Mouse (Mus musculus) megakaryocyte, adult 5-6 weeks (primary cell): ENCODE measurements around the gene Hgd. TPM values are rescaled to one million over a fixed set of nuclear protein-coding genes. Genes with fewer than 3 reads are reported as not detected.
"Not testable (repeated sequence)": the region's sequence is repeated elsewhere in the genome, so short reads cannot be mapped to it uniquely, and the experiment has no call there.

Source experiments
- ATAC-seq: 2 replicates; pipeline ENCODE4 v1.8.0; 2016; ENCODE audit warnings: mild to moderate bottlenecking, inconsistent platforms; ENCODE audit not compliant: poor library complexity, severe bottlenecking
- total RNA-seq, 2 experiments: library from RNA; stranded (forward) in 1 of 2; stranded (reverse) in 1 of 2; fragments of 153-499, 151-499 nt in 1 of 2; fragments of 221-1000, 200-1000 nt in 1 of 2; gene quantifications; 2 replicates each; pipeline versions ENCODE4 v1.2.3 to v1.2.4; 2015 to 2017

Gene Hgd
- total RNA-seq, 2 experiments from 2014 or later: not detected

- no peak for ATAC-seq
Measured at GRCm38 (mm10) chr16:37626388-37626949, 46.5 kb downstream of the Hgd start.

DNA sequence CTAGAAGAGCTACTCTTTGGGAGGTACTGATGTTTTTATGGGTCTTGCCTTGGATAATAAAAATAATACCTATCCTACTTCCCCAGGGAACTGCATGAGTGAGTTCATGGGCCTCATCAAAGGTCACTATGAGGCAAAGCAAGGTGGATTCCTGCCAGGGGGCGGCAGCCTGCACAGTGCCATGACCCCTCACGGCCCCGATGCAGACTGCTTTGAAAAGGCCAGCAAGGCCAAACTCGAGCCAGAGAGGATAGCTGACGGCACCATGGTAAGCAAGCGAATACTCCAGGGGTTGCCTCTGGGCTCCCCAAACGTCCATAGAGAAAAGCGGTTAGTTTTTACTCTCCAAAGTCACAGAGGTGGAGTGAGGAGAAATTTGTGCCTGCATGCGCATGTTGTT is 48.4 kb downstream of the Hgd start:
- no peak for ATAC-seq

GRCm38 (mm10) chr16:37629011-37629410 is 49.1 kb downstream of the Hgd start:
- no peak for ATAC-seq

GRCm38 (mm10) chr16:37634578-37634977 is 54.6 kb downstream of the Hgd start:
- ATAC-seq: no peak

DNA sequence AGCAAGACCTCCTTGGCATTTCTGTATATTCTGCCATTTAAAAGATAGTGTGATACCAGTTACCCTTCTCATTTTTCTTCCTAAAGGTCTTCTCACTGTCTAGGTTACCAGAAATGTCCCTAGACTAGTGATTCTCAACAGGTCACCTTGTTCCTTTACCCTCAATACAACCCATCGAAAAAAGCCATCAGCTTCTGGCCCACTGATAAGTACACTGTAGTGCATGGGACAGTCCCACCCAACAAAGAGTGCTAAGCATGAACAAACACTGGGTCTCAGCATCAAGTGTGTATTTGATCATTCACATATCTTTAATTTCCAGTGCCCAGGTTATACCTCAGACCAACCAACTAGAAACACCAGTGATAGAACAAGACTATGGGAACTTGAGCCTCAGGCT is 55.1 kb downstream of the Hgd start:
- ATAC-seq: no peak

DNA sequence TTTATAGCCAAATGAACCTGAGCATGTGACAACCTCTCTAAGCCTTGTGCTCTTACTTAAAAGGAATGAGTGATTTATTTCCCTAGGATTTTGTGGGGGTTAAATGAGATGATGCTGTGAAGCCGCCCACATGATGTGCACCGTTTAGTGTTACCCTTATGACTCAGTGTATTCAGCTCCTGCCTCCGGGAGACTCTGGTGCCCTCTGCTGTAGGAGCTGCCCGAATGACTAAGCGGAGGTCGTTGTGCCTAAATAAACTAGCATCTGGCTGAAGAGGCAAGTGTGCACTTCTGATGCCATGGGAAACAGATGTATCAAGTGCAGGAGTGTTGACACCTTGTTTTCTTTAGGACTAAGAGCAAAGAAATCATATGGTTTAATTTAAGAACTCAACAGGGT is 56.2 kb downstream of the Hgd start:
- ATAC-seq: no peak

- ATAC-seq: no peak
Measured at GRCm38 (mm10) chr16:37637802-37638201, 57.8 kb downstream of the Hgd start.

GRCm38 (mm10) chr16:37640522-37640921 is 60.6 kb downstream of the Hgd start:
- ATAC-seq: not testable (repeated sequence)

DNA sequence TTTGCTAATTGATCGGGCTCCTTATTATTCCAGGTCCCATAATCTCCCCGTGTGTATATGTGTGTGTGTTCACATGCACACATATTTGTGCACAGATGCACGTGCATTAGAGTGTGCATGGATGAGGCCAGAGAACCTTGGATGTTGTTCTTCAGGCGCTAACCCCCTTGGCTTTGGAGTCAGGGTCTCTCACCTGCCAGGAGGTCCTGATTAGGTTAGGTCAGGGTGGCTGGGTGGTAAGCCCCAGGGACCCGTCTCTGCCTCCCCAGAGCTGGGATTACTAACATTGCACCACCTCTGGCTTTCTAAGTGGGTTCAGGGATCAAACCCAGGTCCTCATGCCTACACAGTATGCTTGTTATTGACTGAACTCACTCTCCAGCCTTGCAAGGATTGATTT is 64.5 kb downstream of the Hgd start:
- no peak for ATAC-seq

DNA sequence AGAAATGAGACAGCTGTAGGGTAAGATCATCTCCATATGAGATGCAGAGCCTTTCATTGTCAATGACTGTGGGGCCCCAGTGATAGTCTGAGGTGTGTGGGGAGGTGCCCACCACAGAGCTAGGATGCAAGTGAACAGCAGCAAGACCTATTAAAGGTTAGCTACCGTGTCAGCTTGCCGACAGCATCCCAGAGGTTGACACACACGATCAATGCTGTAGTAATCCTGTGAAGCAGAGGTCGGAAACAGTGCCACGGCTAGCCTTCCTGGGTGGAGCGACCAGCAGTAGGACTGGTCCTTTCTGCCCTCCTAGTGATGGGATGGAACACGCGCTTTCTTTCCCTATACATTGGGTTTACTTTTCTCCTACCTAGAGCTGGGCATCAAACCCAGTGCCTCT is 65.3 kb downstream of the Hgd start:
- no peak for ATAC-seq

DNA sequence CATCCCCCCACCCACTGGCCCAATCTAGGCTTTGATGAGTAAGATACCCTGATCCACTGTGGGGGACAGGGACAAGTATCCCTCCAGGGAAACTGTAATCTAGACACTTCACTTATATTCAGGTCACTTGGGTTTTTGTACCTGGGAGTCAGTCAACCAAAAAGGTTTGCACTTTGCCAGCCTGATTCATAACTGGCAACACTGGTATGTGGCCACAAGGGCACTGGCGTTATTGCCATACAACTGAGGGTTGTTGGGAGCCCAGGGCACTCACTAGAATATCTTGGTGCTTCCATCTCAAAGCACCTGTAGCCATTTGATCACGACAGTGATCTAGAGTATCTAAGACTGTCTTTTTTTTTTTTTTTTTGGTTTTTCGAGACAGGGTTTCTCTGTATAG is 65.8 kb downstream of the Hgd start:
- no peak for ATAC-seq

GRCm38 (mm10) chr16:37647067-37647466 is 67.1 kb downstream of the Hgd start:
- no peak for ATAC-seq

- no peak for ATAC-seq
Measured at GRCm38 (mm10) chr16:37647936-37648335, 68.0 kb downstream of the Hgd start.

DNA sequence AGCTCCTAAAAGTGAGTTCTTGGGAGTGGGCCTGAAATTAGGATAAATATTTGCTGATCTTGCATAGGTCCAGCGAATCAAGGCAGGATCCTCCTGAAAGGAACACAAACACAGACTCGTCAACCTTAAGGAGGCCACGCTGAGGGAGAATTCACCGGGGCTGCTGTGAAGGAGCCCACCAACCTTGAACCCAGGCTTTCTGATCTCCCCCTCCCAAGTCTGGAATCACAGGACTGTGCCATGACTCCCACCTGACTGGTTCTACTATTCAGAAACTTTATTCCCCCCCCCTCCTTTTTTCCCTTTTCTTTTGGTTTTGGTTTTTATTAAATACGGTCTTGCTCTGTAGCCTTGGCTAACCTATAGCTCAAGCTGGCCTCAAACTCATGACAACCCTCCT is 69.1 kb downstream of the Hgd start:
- no peak for ATAC-seq

DNA sequence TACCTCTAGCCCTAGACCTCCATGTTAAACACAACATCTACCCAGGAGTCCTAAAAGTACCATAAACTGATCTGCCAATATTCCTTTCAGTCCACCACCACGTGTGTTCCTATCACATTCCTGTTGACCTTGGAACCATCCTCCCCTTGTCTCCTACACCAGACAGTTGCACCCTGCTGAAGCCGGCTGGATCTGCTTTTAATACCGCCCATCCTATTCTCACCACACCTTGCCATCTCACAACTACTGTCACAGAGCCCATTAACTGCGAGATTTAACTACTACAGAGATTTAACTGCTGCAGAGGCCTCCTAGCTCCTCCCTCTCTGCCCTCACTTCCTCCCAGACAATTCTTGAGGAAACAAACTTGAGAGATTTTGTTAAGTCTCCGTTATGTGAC is 71.5 kb downstream of the Hgd start:
- ATAC-seq: no peak

DNA sequence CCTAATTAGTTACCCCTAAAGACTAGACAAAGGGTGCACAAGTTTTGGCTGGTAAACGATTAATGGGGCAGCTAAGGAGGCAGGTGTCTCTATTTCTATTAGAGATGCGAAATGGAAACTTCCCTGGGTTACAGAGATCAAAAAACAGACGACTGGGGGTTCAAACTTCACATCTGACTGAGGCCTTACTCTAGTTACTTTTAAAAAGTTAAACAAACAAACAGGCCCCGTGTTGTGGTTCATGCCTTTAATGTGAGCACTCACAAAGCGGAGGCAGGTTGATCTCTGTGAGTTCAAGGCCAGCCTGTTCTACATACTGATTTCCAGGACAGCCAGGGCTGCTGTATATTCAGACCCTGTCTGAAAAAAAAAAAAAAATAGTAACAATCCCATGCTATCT is 72.7 kb downstream of the Hgd start:
- no peak for ATAC-seq

GRCm38 (mm10) chr16:37653058-37653457 is 73.1 kb downstream of the Hgd start:
- no peak for ATAC-seq

DNA sequence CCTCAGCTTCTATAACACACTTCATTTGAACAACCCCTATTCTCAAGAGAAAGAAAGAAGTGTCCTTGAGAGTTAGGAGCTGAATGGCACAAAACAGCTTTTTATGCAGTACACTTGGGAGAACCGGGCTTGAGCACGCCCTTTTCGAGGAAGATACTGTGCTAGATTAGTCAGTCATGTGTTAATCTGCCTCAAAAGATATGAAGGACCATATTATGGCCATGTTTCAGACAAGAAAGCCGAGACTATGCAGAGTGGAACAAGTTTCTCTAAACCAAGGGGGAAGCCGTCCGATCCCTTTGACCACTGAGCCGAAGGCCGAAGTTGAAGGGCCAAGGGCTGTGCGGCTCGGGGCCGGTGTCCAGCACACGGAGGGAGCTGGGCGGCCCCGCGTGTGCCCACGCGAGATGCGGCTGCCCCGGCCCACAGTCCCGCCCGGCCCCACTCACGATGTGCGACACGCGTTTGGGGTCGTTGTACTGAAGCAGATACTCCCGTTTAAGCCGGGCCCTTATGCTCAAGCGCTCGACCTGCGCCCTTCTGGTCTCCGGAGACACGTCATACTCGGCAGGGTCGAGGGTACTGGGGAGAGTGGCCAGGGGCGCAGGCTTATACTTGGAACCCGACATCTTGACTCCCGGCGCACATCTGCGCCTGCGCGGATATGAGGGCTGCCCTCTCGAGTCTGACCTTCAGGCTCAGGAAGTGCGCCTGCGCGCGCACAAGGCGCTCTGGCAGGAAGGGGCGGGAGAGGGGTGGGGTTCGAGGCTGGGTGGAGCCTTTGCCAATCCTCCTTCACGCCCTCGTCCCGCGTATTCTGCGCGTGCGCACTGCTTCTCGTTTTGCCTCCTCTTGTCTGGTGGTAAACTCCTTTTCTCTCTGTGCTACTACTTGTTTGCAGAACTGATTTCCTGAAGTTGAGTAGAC is 74.0 kb downstream of the Hgd start, which contains the start of gene Ndufb4:
Ndufb4 (minus strand) TSS at position 723 of the 927 bp plus-strand sequence.
- ATAC-seq: peak; percentile 98

DNA sequence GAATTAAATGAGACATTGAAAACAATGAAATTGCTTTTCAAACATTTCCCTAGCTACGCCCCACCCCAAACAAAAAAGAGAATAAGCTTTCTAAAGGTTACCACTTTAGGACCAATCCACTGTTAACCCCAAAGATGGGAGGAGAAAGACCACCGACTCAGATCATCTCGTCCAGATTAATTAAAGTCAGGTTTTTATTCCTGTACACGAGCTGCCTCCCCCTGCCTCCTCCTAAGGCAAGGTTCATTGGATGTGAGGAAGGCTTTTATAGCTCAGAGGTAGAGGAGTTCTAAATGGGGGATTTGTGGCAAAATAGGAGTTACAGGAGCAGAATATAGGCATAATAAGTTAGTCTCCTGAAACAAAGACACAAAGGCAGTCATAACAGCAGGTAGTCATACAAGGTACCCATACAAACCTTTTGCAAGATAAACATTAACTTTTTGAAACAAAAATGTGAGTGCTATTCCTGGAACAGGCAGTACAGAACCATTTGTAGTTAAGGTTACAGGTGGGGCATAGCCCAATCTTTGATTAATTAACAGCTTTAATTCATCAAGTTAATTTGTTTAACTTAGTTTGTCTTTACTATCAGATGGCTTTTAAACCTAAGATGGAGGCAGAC is 75.0 kb downstream of the Hgd start:
- ATAC-seq: no peak

DNA sequence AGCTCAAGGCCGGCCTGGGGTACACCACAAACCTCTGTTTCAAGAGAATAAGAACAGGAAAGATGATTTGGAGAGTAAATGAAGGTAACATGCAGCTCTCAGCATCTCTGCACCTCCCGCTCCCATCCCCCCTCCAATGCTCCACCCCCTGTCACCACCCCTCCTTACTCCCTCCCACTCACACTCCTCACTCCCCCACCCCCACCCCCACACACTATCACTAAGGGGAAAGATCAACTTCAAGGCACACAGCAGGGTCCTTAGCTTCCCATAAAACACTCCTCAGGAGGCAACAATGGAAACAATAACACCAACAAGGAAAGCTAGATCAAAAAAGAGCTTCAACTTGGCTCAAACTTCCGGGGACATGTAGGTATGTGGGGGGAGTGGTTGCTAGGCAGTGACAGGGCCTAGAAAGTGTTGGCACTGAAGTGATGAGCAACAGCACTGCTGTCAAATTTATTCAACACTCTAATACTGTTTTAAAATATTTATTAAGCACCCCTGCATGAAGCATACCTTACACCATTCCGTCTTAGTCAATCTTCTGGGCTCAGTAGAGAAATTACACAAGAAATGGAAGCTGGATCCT is 75.9 kb downstream of the Hgd start:
- ATAC-seq: no peak

- ATAC-seq: no peak
Measured at GRCm38 (mm10) chr16:37656796-37657195, 76.8 kb downstream of the Hgd start.
